Mouse (Mus musculus): ENCODE results near the gene Mthfsl. TPM values are rescaled to one million over a fixed set of nuclear protein-coding genes. Genes with fewer than 3 reads are reported as not detected.

The Mthfsl gene
- 12.1 TPM for polyA plus RNA-seq (2014; fragmentation: Illumina TruSeq; extraction: RNeasy Lipid Tissue Mini Kit (QIAGEN cat#74804); ENCODE audit: low read depth, low replicate concordance)

GRCm38 (mm10) chr9:88719989-88720537, at the start of gene Mthfsl:
Gene Mthfsl, minus strand, starts transcription at chr9:88720296.

GRCm38 (mm10) chr9:88731728-88732127, 11.6 kb upstream of the Mthfsl start, which contains the start of gene Bcl2a1d:
Gene Bcl2a1d, minus strand, starts transcription at chr9:88731914.

Other genes starting within 250 kb of the Mthfsl start
- 123 TPM for gene Syncrip, start 237.7 kb downstream of the Mthfsl start, polyA plus RNA-seq (2014; fragmentation: Illumina TruSeq; extraction: RNeasy Lipid Tissue Mini Kit (QIAGEN cat#74804); ENCODE audit: low read depth, low replicate concordance)
- gene Zfp949, start 172.3 kb downstream of the Mthfsl start, polyA plus RNA-seq (2014; fragmentation: Illumina TruSeq; extraction: RNeasy Lipid Tissue Mini Kit (QIAGEN cat#74804); ENCODE audit: low read depth, low replicate concordance), result 34.3 TPM
- not detected for gene Trim43a, start 139.4 kb downstream of the Mthfsl start, polyA plus RNA-seq (2014; fragmentation: Illumina TruSeq; extraction: RNeasy Lipid Tissue Mini Kit (QIAGEN cat#74804); ENCODE audit: low read depth, low replicate concordance)
- not detected for gene Bcl2a1d, start 11.6 kb upstream of the Mthfsl start, polyA plus RNA-seq (2014; fragmentation: Illumina TruSeq; extraction: RNeasy Lipid Tissue Mini Kit (QIAGEN cat#74804); ENCODE audit: low read depth, low replicate concordance)
- gene Trim43c, start 118.9 kb upstream of the Mthfsl start, polyA plus RNA-seq (2014; fragmentation: Illumina TruSeq; extraction: RNeasy Lipid Tissue Mini Kit (QIAGEN cat#74804); ENCODE audit: low read depth, low replicate concordance), result not detected
- 1.1 TPM for gene Bcl2a1a, start 236.6 kb upstream of the Mthfsl start, polyA plus RNA-seq (2014; fragmentation: Illumina TruSeq; extraction: RNeasy Lipid Tissue Mini Kit (QIAGEN cat#74804); ENCODE audit: low read depth, low replicate concordance)

All from testis, adult 10 weeks (tissue).